In genomic region chr11:102334973-102335700, GRCm38 (mm10) we compare ENCODE assay signal across 11 mouse cellular contexts. TPM values are rescaled to one million over a fixed set of nuclear protein-coding genes. Genes with fewer than 3 reads are reported as not detected.
DNase-seq lines count a peak whose midpoint lies in the region; ATAC-seq and TF ChIP-seq lines count a peak whose summit lies in the region.
"Had no signal": no experiment of that assay in that cellular context is flagged by ENCODE, and none has a peak within 500 bp of the region (broad histone marks: within the 10 kb centered on the region; RNA-seq: fewer than 3 reads in every experiment).

No protein-coding gene starts in this region.

- H3K36me3 ChIP-seq in ES-E14 (ENCODE audit: control insufficient read depth, insufficient read depth, low read length, poor library complexity, severe bottlenecking): no peaks in the 10 kb centered on the region
- H3K36me3 ChIP-seq in heart, adult 2 months (ENCODE audit: control insufficient read depth, insufficient read depth, low read length): no peaks in the 10 kb centered on the region
- H3K36me3 ChIP-seq in limb, embryonic 12.5 days: no peaks in the 10 kb centered on the region
- H3K36me3 ChIP-seq in intestine, postnatal 0 days (ENCODE audit: control insufficient read depth, insufficient read depth): no peaks in the 10 kb centered on the region
- no peaks in the 10 kb centered on the region for H3K36me3 ChIP-seq in forebrain, embryonic 15.5 days

- H3K4me1 ChIP-seq in ES-E14 (ENCODE audit: control insufficient read depth in 2 of 2, insufficient read depth in 2 of 2, low read length in 2 of 2, poor library complexity in 1 of 2): peaks cover 20 to 28% of the 10 kb centered on the region in 2 experiments
- H3K4me1 ChIP-seq in heart, adult 2 months (ENCODE audit: control insufficient read depth, insufficient read depth, low read length): peaks cover 12% of the 10 kb centered on the region
- no peaks in the 10 kb centered on the region; the same call in 1 of the 2 replicates for H3K4me1 ChIP-seq in limb, embryonic 12.5 days (replicated peaks)
- no peaks in the 10 kb centered on the region; the same call in 1 of the 2 replicates for H3K4me1 ChIP-seq in intestine, postnatal 0 days (replicated peaks; ENCODE audit: control insufficient read depth, insufficient read depth, low read length)
- peaks cover 17% of the 10 kb centered on the region for H3K4me1 ChIP-seq in forebrain, embryonic 15.5 days

- no peak for TF ChIP-seq CTCF in heart, adult 2 months (IDR thresholded peaks at IDR 0.05)
- TF ChIP-seq CTCF in intestine, postnatal 0 days (IDR thresholded peaks at IDR 0.05; ENCODE audit: low read depth): no peak

- H3K4me3 ChIP-seq in ES-E14 (ENCODE audit: insufficient read depth in 1 of 2, low read depth in 1 of 2, low read length in 2 of 2, poor library complexity in 1 of 2, severe bottlenecking in 1 of 2): 0 out of 4 replicates have a peak overlapping the region, but pooled peaks of 1 of the 2 experiments have one; percentile 11
- no peak overlapping the region for H3K4me3 ChIP-seq in heart, adult 2 months
- no peak overlapping the region for H3K4me3 ChIP-seq in limb, embryonic 12.5 days (replicated peaks)
- no peak overlapping the region for H3K4me3 ChIP-seq in intestine, postnatal 0 days (ENCODE audit: low read depth, low read length)
- no peak overlapping the region for H3K4me3 ChIP-seq in forebrain, embryonic 15.5 days
- H3K4me3 ChIP-seq: layer of hippocampus, adult 2 months had no signal

- peak overlapping the region; percentile 72; the same call in 1 of the 2 replicates for H3K27ac ChIP-seq in ES-E14 (ENCODE audit: insufficient read depth, low read depth, low read length, poor library complexity, severe bottlenecking)
- peak overlapping the region; percentile 71 for H3K27ac ChIP-seq in heart, adult 2 months
- no peak overlapping the region for H3K27ac ChIP-seq in limb, embryonic 12.5 days
- no peak overlapping the region for H3K27ac ChIP-seq in intestine, postnatal 0 days (ENCODE audit: low read depth, low read length)
- no peak overlapping the region for H3K27ac ChIP-seq in forebrain, embryonic 15.5 days (replicated peaks)
- H3K27ac ChIP-seq: layer of hippocampus, adult 2 months had no signal

- H3K27me3 ChIP-seq in heart, adult 2 months (ENCODE audit: control insufficient read depth, insufficient read depth, low read length): no peaks in the 10 kb centered on the region
- no peaks in the 10 kb centered on the region for H3K27me3 ChIP-seq in limb, embryonic 12.5 days
- H3K27me3 ChIP-seq in intestine, postnatal 0 days (replicated peaks; ENCODE audit: control insufficient read depth, insufficient read depth, low read length): no peaks in the 10 kb centered on the region
- H3K27me3 ChIP-seq in forebrain, embryonic 15.5 days: no peaks in the 10 kb centered on the region

- 0 out of 2 replicates have a peak, but pooled peaks have one; percentile 39 for TF ChIP-seq EP300 in heart, adult 2 months (IDR thresholded peaks at IDR 0.05; ENCODE audit: insufficient read depth, low read depth, low read length)

- no peaks in the 10 kb centered on the region for H3K9me3 ChIP-seq in ES-E14 (ENCODE audit: control insufficient read depth, insufficient read depth, low read depth, low read length)
- no peaks in the 10 kb centered on the region for H3K9me3 ChIP-seq in limb, embryonic 12.5 days
- no peaks in the 10 kb centered on the region for H3K9me3 ChIP-seq in intestine, postnatal 0 days (ENCODE audit: control insufficient read depth)
- H3K9me3 ChIP-seq in forebrain, embryonic 15.5 days: no peaks in the 10 kb centered on the region

- no peak overlapping the region for H3K4me2 ChIP-seq in limb, embryonic 12.5 days
- H3K4me2 ChIP-seq in intestine, postnatal 0 days (replicated peaks; ENCODE audit: low read depth): no peak overlapping the region
- no peak overlapping the region for H3K4me2 ChIP-seq in forebrain, embryonic 15.5 days (replicated peaks)

- DNase-seq in gastrocnemius, postnatal 14 days: peak; percentile 45
- no peak for DNase-seq in gastrocnemius, adult 8-10 months (ENCODE audit: low spot score in 2 of 2)
- no peak for DNase-seq in ES-E14 (ENCODE audit: low read depth, low spot score)
- DNase-seq in heart, adult 2 months: peak; percentile 49 to 60
- DNase-seq in embryo, embryonic 9.5 days (ENCODE audit: extremely low spot score): no peak
- DNase-seq: cerebellum, adult 18-20 months had no signal

- H3K9ac ChIP-seq in ES-E14 (ENCODE audit: insufficient read depth, low read depth, low read length, poor library complexity, severe bottlenecking): peak overlapping the region; percentile 54; the same call in 1 of the 2 replicates
- H3K9ac ChIP-seq in heart, adult 2 months (ENCODE audit: low read depth, low read length): 0 out of 2 replicates have a peak overlapping the region, but pooled peaks have one; percentile 9
- 0 out of 2 replicates have a peak overlapping the region, but pooled peaks have one; percentile 18 for H3K9ac ChIP-seq in limb, embryonic 12.5 days (replicated peaks)
- no peak overlapping the region for H3K9ac ChIP-seq in intestine, postnatal 0 days (ENCODE audit: low read depth, low read length)
- H3K9ac ChIP-seq in forebrain, embryonic 15.5 days (replicated peaks): no peak overlapping the region

- intact Hi-C loops in gastrocnemius, postnatal 14 days (cut with DNase I; ENCODE audit: low total_unique reads): no loop called here
- intact Hi-C loops in heart, adult 2 months (cut with DNase I): loop anchor here (2.0 kb wide), 1 partner anchor 14 kb away; no protein-coding TSS in a partner anchor

- no peak for ATAC-seq in limb, embryonic 12.5 days (ENCODE audit: insufficient number of reproducible peaks, insufficient read depth, low FRiP score, low TSS enrichment, low read depth)
- no peak for ATAC-seq in intestine, postnatal 0 days
- ATAC-seq in forebrain, embryonic 15.5 days (replicated peaks): no peak

- no peaks in the 10 kb centered on the region for H3K79me2 ChIP-seq in heart, adult 2 months (replicated peaks; ENCODE audit: control insufficient read depth, insufficient read depth, low read length)

- TF ChIP-seq POLR2A in heart, adult 2 months (IDR thresholded peaks at IDR 0.05; ENCODE audit: insufficient read depth, low read depth, low read length): peak; percentile 37; the same call in 1 of the 2 replicates

- in situ Hi-C loops in ES-E14 (cut with MboI; ENCODE audit: low sequenced_read_pairs in 2 of 2, unreplicated experiment in 2 of 2): no loop called here

- 15% methylated on average over 9 of the region's 9 CpGs for WGBS in heart, adult 2 months
- 41% methylated on average over 9 of the region's 9 CpGs for WGBS in limb, embryonic 12.5 days
- WGBS in intestine, postnatal 0 days: 47% methylated on average over 9 of the region's 9 CpGs
- WGBS in forebrain, embryonic 15.5 days: 34% methylated on average over 9 of the region's 9 CpGs

RNA-seq across cellular contexts. Expression of gene Ubtf, which starts 15.6 kb away (rescaled TPM):
- total RNA-seq in gastrocnemius, postnatal 14 days (2021): 10 to 100 TPM; 38.2 to 45.5 TPM
- total RNA-seq in gastrocnemius, adult 8-10 months (2022): 10 to 100 TPM; 31.5 to 41.6 (median 38.2) TPM
- 138 and 155 TPM in 2 replicates for total RNA-seq in ES-E14 (2012; rRNA removed)
- 10 to 100 TPM; 52.5 to 59.4 TPM for total RNA-seq in heart, adult 2 months (2021)
- polyA plus RNA-seq in heart, adult 2 months (2012; rRNA removed): 14.9 and 22.1 TPM in 2 replicates
- 101 TPM in 2 replicates for polyA plus RNA-seq in limb, embryonic 12.5 days (2016; fragmentation: Nextera tagmentation; extraction: Ambion mirVana)
- 39.6 and 41.9 TPM in 2 replicates for polyA plus RNA-seq in intestine, postnatal 0 days (2015; fragmentation: Nextera tagmentation; extraction: Ambion mirVana)
- 105 and 107 TPM in 2 replicates for polyA plus RNA-seq in forebrain, embryonic 15.5 days (2015; fragmentation: Nextera tagmentation; extraction: Ambion mirVana)

RNA-seq across cellular contexts. Expression of gene Slc4a1, which starts 30.9 kb away (rescaled TPM):
- 1 to 10 TPM in 1 of 2 experiments, under 1 TPM in 1; 0.59 to 1.5 TPM for total RNA-seq in gastrocnemius, postnatal 14 days (2021)
- 1 to 10 TPM in 1 of 4 experiments, not detected in 3; 1.0 TPM for total RNA-seq in gastrocnemius, adult 8-10 months (2022)
- total RNA-seq in ES-E14 (2012; rRNA removed): 0.18 and 0.21 TPM in 2 replicates
- 10 to 100 TPM in 1 of 2 experiments, under 1 TPM in 1; 0.42 to 10.3 TPM for total RNA-seq in heart, adult 2 months (2021)
- 0.91 and 4.4 TPM in 2 replicates for polyA plus RNA-seq in heart, adult 2 months (2012; rRNA removed)
- polyA plus RNA-seq in limb, embryonic 12.5 days (2016; fragmentation: Nextera tagmentation; extraction: Ambion mirVana): 22.6 and 25.0 TPM in 2 replicates
- polyA plus RNA-seq in intestine, postnatal 0 days (2015; fragmentation: Nextera tagmentation; extraction: Ambion mirVana): 0.29 and 0.34 TPM in 2 replicates
- 1.9 and 2.6 TPM in 2 replicates for polyA plus RNA-seq in forebrain, embryonic 15.5 days (2015; fragmentation: Nextera tagmentation; extraction: Ambion mirVana)

RNA-seq across cellular contexts. Expression of gene Atxn7l3, which starts 38.7 kb away (rescaled TPM):
- total RNA-seq in gastrocnemius, postnatal 14 days (2021): 10 to 100 TPM; 15.9 to 17.5 TPM
- 10 to 100 TPM in 3 of 4 experiments, 1 to 10 TPM in 1; 9.3 to 14.5 (median 11.1) TPM for total RNA-seq in gastrocnemius, adult 8-10 months (2022)
- 55.4 and 60.4 TPM in 2 replicates for total RNA-seq in ES-E14 (2012; rRNA removed)
- total RNA-seq in heart, adult 2 months (2021): 10 to 100 TPM; 19.0 to 21.7 TPM
- polyA plus RNA-seq in heart, adult 2 months (2012; rRNA removed): 17.4 and 21.2 TPM in 2 replicates
- polyA plus RNA-seq in limb, embryonic 12.5 days (2016; fragmentation: Nextera tagmentation; extraction: Ambion mirVana): 22.3 and 22.9 TPM in 2 replicates
- 8.6 and 10.5 TPM in 2 replicates for polyA plus RNA-seq in intestine, postnatal 0 days (2015; fragmentation: Nextera tagmentation; extraction: Ambion mirVana)
- 27.6 and 29.5 TPM in 2 replicates for polyA plus RNA-seq in forebrain, embryonic 15.5 days (2015; fragmentation: Nextera tagmentation; extraction: Ambion mirVana)

RNA-seq across cellular contexts. Expression of gene Tmub2, which starts 50.4 kb away (rescaled TPM):
- 10 to 100 TPM; 14.8 to 14.9 TPM for total RNA-seq in gastrocnemius, postnatal 14 days (2021)
- 10 to 100 TPM; 14.7 to 15.8 (median 15.0) TPM for total RNA-seq in gastrocnemius, adult 8-10 months (2022)
- total RNA-seq in ES-E14 (2012; rRNA removed): 33.0 and 37.2 TPM in 2 replicates
- 10 to 100 TPM; 22.9 to 26.2 TPM for total RNA-seq in heart, adult 2 months (2021)
- polyA plus RNA-seq in heart, adult 2 months (2012; rRNA removed): 32.8 and 43.2 TPM in 2 replicates
- 47.4 and 48.9 TPM in 2 replicates for polyA plus RNA-seq in limb, embryonic 12.5 days (2016; fragmentation: Nextera tagmentation; extraction: Ambion mirVana)
- polyA plus RNA-seq in intestine, postnatal 0 days (2015; fragmentation: Nextera tagmentation; extraction: Ambion mirVana): 43.3 and 44.2 TPM in 2 replicates
- polyA plus RNA-seq in forebrain, embryonic 15.5 days (2015; fragmentation: Nextera tagmentation; extraction: Ambion mirVana): 73.1 and 73.4 TPM in 2 replicates

RNA-seq across cellular contexts. Expression of gene Rundc3a, which starts 58.1 kb away (rescaled TPM):
- under 1 TPM; 0.66 to 0.90 TPM for total RNA-seq in gastrocnemius, postnatal 14 days (2021)
- total RNA-seq in gastrocnemius, adult 8-10 months (2022): under 1 TPM in 1 of 4 experiments, not detected in 3; 0.21 TPM
- 6.7 and 15.9 TPM in 2 replicates for total RNA-seq in ES-E14 (2012; rRNA removed)
- under 1 TPM in 1 of 2 experiments, not detected in 1; 0.66 TPM for total RNA-seq in heart, adult 2 months (2021)
- 0.23 and 0.32 TPM in 2 replicates for polyA plus RNA-seq in heart, adult 2 months (2012; rRNA removed)
- polyA plus RNA-seq in limb, embryonic 12.5 days (2016; fragmentation: Nextera tagmentation; extraction: Ambion mirVana): 1.7 and 2.3 TPM in 2 replicates
- 5.2 and 5.3 TPM in 2 replicates for polyA plus RNA-seq in intestine, postnatal 0 days (2015; fragmentation: Nextera tagmentation; extraction: Ambion mirVana)
- 149 and 150 TPM in 2 replicates for polyA plus RNA-seq in forebrain, embryonic 15.5 days (2015; fragmentation: Nextera tagmentation; extraction: Ambion mirVana)
- total RNA-seq: megakaryocyte progenitor cell, adult 5-6 weeks had no signal

Comparison
In these comparisons a context has a peak if more than half of its experiments do, and no peak if none do; other contexts are left out.
1. DNase-seq: peak in gastrocnemius, postnatal 14 days (single experiment) and heart, adult 2 months (2 of 2); none in gastrocnemius, adult 8-10 months (0 of 2), ES-E14 (single experiment) and embryo, embryonic 9.5 days (single experiment).
2. H3K27ac ChIP-seq: peak in ES-E14 (single experiment) and heart, adult 2 months (single experiment); none in limb, embryonic 12.5 days (single experiment), intestine, postnatal 0 days (single experiment) and forebrain, embryonic 15.5 days (single experiment).
3. H3K9ac ChIP-seq: peak in ES-E14 (single experiment), heart, adult 2 months (single experiment) and limb, embryonic 12.5 days (single experiment); none in intestine, postnatal 0 days (single experiment) and forebrain, embryonic 15.5 days (single experiment).